Mouse (Mus musculus) E14TG2a.4 (cell line): ENCODE measurements around the gene Zfp775.

Experiments used
- H3K27me3 ChIP-seq: 2 replicates; pipeline ENCODE4 v1.6.1; 2014; ENCODE audit warnings: low read length, control low read depth; ENCODE audit not compliant: insufficient read depth
- H3K36me3 ChIP-seq: 2 replicates; pipeline ENCODE4 v1.6.1; 2014; ENCODE audit warnings: low read length, control low read depth; ENCODE audit not compliant: insufficient read depth
- H3K4me1 ChIP-seq: replicated peaks from 2 replicates; pipeline ENCODE4 v1.6.1; 2014; ENCODE audit warnings: low read depth, low read length, control low read depth
- H3K4me3 ChIP-seq: replicated peaks from 2 replicates; pipeline ENCODE4 v1.5.1; 2014; ENCODE audit warnings: mild to moderate bottlenecking, low read length
- H3K9me3 ChIP-seq: 2 replicates; pipeline ENCODE4 v1.6.1; 2014; ENCODE audit warnings: low read length, control low read depth
- CTCF ChIP-seq: conservative IDR thresholded peaks from 2 replicates; pipeline ENCODE4 v1.5.1; 2014; ENCODE audit warnings: low read length
- NANOG ChIP-seq: IDR thresholded peaks from 2 replicates; pipeline ENCODE4 v1.6.1; 2014; ENCODE audit warnings: borderline replicate concordance, low read length, mixed read lengths
- POU5F1 ChIP-seq: IDR thresholded peaks from 2 replicates; pipeline ENCODE4 v1.6.1; 2014; ENCODE audit warnings: low read length, borderline replicate concordance

The Zfp775 gene

DNA sequence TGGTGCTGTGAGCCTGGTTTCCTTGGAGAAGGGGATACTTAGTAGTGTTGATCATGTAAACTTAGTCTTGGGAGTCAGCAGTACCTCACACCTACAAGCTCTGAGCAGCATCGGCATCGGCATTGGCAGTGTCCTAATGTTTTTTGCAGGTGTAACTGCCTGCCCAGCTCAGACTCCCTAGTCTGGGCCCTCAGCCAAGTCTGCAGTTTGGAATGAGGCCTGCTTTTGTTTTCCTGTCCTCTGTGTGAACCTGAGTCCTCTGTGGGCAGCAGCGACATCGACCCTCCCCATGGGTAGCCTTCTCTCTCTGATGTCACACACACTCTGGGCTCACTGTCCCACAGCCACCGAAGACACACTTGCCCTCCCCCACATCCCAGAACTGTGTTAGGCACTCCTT lies 35.6 kb upstream of the Zfp775 start:
- no peak for TF ChIP-seq POU5F1
- no peak for TF ChIP-seq CTCF
- TF ChIP-seq NANOG, result no peak
- Histone ChIP-seq H3K27me3 (no peaks in the 10 kb centered on the region; the same call in 1 of the 2 replicates), H3K4me3 (no peak overlapping the region), H3K4me1 (0 out of 2 replicates have a peak, but pooled peaks cover 5% of the 10 kb centered on the region), H3K9me3 (peaks cover 15% of the 10 kb centered on the region), H3K36me3 (0 out of 2 replicates have a peak, but pooled peaks cover 5% of the 10 kb centered on the region)

DNA sequence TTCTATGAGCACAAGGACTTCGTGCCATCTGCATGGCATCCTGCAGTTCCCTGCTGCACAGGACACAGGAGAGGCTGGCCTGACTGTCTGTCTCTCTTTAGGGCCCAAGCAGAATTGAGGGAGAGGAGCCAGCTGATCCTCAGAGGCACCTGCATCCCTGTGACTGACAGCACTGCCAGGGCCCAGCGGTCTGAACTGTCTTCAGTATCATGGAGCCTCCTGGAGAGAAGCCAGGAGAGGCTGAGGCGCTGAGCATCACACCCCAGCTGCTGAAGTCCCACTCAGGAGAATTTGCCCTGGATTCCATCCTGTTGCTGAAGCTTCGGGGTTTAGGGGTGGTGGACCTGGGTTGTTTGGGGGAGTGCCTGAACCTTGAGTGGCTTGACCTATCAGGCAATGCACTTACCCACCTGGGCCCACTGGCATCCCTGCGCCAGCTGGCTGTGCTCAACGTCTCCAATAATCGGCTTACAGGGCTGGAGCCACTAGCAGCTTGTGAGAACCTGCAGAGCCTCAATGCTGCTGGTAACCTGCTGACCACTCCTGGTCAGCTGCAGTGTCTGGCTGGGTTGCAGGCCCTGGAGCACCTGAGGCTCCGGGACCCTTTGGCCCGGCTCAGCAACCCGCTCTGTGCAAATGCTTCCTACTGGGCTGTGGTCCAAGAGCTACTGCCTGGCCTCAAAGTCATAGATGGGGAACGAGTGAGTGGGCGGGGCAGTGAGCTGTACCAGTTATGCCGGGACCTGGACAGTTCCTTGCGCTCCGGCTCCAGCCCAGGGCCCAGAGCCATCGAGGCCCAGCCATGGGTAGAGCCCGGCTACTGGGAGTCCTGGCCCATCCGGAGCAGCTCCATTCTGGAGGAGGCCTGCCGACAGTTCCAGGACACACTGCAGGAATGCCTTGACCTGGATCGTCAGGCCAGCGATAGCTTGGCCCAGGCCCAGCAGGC lies 33.6 kb upstream of the Zfp775 start:
- Histone ChIP-seq H3K36me3 (0 out of 2 replicates have a peak, but pooled peaks cover 5% of the 10 kb centered on the region), H3K27me3 (peaks cover 7% of the 10 kb centered on the region; the same call in 1 of the 2 replicates), H3K4me1 (0 out of 2 replicates have a peak, but pooled peaks cover 5% of the 10 kb centered on the region), H3K4me3 (no peak overlapping the region), H3K9me3 (peaks cover 15% of the 10 kb centered on the region)
- no peak for TF ChIP-seq CTCF

DNA sequence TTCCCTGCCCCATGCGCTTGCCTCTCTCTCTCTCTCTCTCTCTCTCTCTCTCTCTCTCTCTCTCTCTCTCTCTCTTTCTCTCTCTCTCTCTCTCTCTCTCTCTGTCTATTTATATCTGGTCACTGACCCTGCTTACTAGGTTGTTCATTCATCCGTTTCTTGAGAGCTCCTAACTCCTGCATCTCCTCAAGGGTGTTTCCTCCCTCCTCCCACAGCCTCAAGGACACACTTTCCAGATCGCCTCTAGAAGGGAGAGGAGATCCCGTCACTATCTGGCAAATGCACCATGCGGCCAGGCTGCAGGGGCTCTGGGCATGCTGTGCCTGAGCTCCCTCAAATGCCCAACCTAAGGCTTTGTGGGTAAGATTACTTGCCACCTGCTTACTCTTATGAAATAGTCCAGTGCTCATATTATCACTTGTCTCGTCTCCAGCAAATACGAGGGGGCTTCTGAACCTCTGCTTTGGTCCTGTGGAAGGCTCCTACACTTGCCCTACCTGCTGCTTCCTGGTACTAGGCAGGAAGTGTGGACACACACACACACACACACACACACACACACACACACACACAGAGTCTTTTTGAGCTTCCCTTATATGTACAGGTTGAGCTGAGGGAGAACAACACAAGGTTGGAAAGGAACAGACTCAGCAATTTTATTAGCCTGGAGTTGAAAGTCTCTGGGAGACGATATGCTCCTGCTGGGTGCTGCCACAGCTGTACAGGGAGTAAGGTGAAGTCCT lies 32.6 kb upstream of the Zfp775 start:
- peaks cover 8% of the 10 kb centered on the region; the same call in 1 of the 2 replicates for H3K27me3 ChIP-seq
- H3K4me3 ChIP-seq, result no peak overlapping the region
- 0 out of 2 replicates have a peak, but pooled peaks cover 5% of the 10 kb centered on the region for H3K4me1 ChIP-seq
- 0 out of 2 replicates have a peak, but pooled peaks cover 5% of the 10 kb centered on the region for H3K36me3 ChIP-seq
- TF ChIP-seq POU5F1 (no peak), NANOG (no peak), CTCF (no peak)
- peaks cover 15% of the 10 kb centered on the region for H3K9me3 ChIP-seq

DNA sequence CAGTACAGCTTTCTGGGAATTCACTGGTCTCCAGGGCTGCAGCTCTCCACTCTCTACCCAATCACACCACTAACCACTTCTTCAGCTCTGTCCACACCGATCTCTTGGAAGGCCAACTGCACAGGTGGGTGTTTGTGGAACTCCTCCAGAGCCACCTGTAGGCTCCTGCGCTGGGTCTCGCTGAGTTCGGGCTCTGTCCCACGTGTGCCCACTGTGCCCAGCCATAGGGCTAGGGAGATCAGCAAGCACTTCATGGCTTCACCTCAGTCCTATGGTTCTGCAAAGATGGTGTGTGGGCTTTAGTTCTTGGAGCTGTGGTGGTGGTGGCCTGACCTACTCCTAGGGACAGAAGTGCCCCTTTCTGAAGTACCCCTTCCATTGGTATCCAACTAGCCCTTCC lies 29.8 kb upstream of the Zfp775 start:
- TF ChIP-seq CTCF (no peak), NANOG (no peak), POU5F1 (no peak)
- H3K4me1 ChIP-seq, result 0 out of 2 replicates have a peak, but pooled peaks cover 5% of the 10 kb centered on the region
- peaks cover 12% of the 10 kb centered on the region; the same call in 1 of the 2 replicates for H3K27me3 ChIP-seq
- H3K36me3 ChIP-seq, result no peaks in the 10 kb centered on the region
- peaks cover 15% of the 10 kb centered on the region for H3K9me3 ChIP-seq
- no peak overlapping the region for H3K4me3 ChIP-seq

DNA sequence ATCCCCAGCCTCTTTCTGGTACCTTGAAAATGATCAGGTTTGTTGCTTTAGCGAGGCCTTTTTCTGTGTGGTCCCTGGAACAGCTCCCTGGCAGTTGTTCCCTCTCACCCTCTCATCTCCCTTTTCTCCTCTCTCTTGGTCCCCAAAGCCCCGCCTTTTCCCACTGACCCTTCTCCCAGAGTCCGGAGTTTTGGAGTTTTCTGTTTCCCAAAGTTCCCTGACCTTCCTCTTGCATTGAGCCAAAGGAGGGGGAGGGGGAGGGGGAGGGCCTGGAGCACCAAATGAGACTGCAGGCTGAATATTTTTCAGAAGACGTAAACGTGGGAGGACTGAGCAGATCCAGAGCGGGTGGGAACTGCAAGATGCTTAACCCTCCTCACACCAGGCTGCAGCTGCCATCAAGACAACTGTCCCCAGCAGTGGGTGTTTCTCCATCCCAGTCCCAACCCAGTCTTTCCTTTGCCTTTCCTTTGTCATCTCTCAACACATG lies 29.2 kb upstream of the Zfp775 start, which contains the start of gene Rarres2:
TSS of gene Rarres2 (minus strand) at position 218 of the 490 bp plus-strand sequence.
- Histone ChIP-seq H3K9me3 (peaks cover 15% of the 10 kb centered on the region), H3K27me3 (peaks cover 12% of the 10 kb centered on the region; the same call in 1 of the 2 replicates), H3K4me1 (0 out of 2 replicates have a peak, but pooled peaks cover 5% of the 10 kb centered on the region), H3K4me3 (no peak within 1 kb of the TSS), H3K36me3 (no peaks in the 10 kb centered on the region)
- TF ChIP-seq NANOG (no peak), POU5F1 (no peak), CTCF (no peak)

DNA sequence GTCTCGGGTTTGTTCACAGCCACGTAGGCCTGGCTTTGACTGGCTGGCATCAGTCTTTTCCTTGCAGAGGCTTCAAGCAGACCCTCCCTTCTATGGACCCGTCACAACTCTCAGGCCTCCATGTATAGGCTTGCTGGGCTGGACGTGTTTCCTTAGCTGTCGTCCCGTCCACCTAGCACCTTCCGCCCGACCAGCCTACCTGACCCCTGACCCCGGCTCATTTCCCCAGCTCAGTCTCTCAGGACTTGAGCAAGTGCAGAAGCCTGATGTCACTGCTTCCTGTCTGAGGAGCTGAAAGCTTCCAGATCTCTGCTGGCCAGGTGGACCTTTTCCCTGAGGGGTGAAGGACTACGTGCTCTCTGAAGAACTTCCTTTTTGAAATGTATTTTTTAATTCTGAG lies 28.6 kb upstream of the Zfp775 start:
- no peak overlapping the region for H3K4me3 ChIP-seq
- peaks cover 15% of the 10 kb centered on the region for H3K9me3 ChIP-seq
- TF ChIP-seq CTCF, result no peak
- TF ChIP-seq POU5F1, result no peak
- TF ChIP-seq NANOG, result no peak
- 0 out of 2 replicates have a peak, but pooled peaks cover 4% of the 10 kb centered on the region for H3K4me1 ChIP-seq
- no peaks in the 10 kb centered on the region for H3K36me3 ChIP-seq
- H3K27me3 ChIP-seq, result peaks cover 12% of the 10 kb centered on the region

DNA sequence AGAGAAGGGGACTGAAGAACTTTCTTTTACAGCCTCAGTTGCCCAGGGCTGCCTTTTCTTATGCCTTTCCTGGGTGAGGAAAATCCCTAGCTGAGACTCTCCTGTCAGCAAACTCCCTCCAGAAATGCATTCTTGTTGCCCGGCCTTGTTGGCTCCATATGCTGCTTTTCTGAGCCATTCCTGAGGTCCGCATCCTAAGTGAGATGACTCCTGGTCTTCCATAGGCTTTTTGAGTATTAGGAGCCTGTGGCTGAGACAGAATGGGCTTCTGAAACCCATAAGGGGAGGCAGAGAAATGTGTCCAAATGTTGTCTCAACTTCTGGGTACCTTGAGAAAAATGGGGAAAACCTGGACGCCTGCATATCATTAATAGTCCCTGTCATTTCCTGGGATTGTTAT lies 27.9 kb upstream of the Zfp775 start:
- Histone ChIP-seq H3K36me3 (no peaks in the 10 kb centered on the region), H3K27me3 (peaks cover 12% of the 10 kb centered on the region), H3K9me3 (peaks cover 15% of the 10 kb centered on the region), H3K4me1 (no peaks in the 10 kb centered on the region), H3K4me3 (no peak overlapping the region)
- no peak for TF ChIP-seq CTCF
- TF ChIP-seq POU5F1, result no peak
- TF ChIP-seq NANOG, result no peak

DNA sequence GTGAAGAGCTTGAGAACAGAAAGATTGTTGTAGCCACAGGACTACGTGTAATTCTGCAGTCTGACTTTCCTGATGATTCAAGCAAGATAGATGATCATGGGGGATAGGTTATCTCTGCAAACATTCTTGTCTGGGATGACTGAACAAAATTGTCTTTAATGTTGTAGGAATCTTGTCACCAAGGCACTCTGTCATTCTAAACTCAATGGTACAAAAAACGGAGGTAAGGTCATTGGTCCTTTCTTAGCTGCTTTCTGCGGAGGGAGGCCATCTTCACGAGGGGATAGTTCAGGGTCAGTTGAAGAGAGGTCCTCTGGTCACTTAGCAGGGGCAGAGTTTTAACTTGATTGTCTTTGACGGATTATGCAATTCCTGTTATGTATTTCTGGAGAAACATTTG lies 23.1 kb upstream of the Zfp775 start:
- no peaks in the 10 kb centered on the region for H3K4me1 ChIP-seq
- H3K27me3 ChIP-seq, result peaks cover 13% of the 10 kb centered on the region
- H3K4me3 ChIP-seq, result no peak overlapping the region
- no peaks in the 10 kb centered on the region for H3K9me3 ChIP-seq
- TF ChIP-seq CTCF (no peak), NANOG (no peak), POU5F1 (no peak)
- no peaks in the 10 kb centered on the region for H3K36me3 ChIP-seq
